Mouse (Mus musculus): Measurements from ENCODE around the gene Lrrc27.

GRCm38 (mm10) chr7:139187277-139187676, 25.5 kb upstream of the Lrrc27 start:
- TF ChIP-seq CTCF (IDR thresholded peaks at IDR 0.05; ENCODE audit: low read depth, low read length): no peak
- TF ChIP-seq POLR2A (IDR thresholded peaks at IDR 0.05; ENCODE audit: borderline replicate concordance, low read depth, low read length): no peak
